Mouse (Mus musculus) cerebellum, adult 2 months (tissue): Measurements from ENCODE around the gene 4930451I11Rik. TPM values are rescaled to one million over a fixed set of nuclear protein-coding genes. Genes with fewer than 3 reads are reported as not detected.

Experiments
- DNase-seq, 2 experiments: peaks; one replicate each; pipeline ENCODE4 v3.0.0; 2021
- H3K27ac ChIP-seq: fragments of 200-500 bp; 2 replicates; pipeline ENCODE4 v1.5.1; 2012; ENCODE audit warnings: low read length, control low read depth, inconsistent platforms; ENCODE audit not compliant: insufficient read depth
- H3K27me3 ChIP-seq: fragments of 200-500 bp; 2 replicates; pipeline ENCODE4 v1.6.1; 2012; ENCODE audit warnings: inconsistent platforms, mild to moderate bottlenecking, low read length, moderate library complexity; ENCODE audit not compliant: control insufficient read depth, insufficient read depth
- H3K4me1 ChIP-seq: fragments of 200-500 bp; 2 replicates; pipeline ENCODE4 v1.6.1; 2011; ENCODE audit warnings: low read length; ENCODE audit not compliant: control insufficient read depth, insufficient read depth
- H3K4me3 ChIP-seq: fragments of 200-500 bp; replicated peaks from 2 replicates; pipeline ENCODE3; 2011; ENCODE audit warnings: mild to moderate bottlenecking, low read depth, low read length, control low read depth; ENCODE audit not compliant: insufficient read depth
- CTCF ChIP-seq: fragments of 200-500 bp; IDR thresholded peaks from 2 replicates; pipeline ENCODE4 v1.5.1; 2011; ENCODE audit warnings: low read depth, mild to moderate bottlenecking, control low read depth, low read length, moderate library complexity, borderline replicate concordance; ENCODE audit not compliant: insufficient read depth
- POLR2A ChIP-seq: fragments of 200-500 bp; IDR thresholded peaks from 2 replicates; pipeline ENCODE4 v1.6.1; 2011; ENCODE audit warnings: low read length, control low read depth, borderline replicate concordance; ENCODE audit not compliant: insufficient read depth
- whole genome bisulfite sequencing: fragments of 180-500 bp; shearing (Covaris S2); methylation state at CpG from one replicate; pipeline ENCODE4 v1.1.7; 2018; 5-methylcytosine and 5-hydroxymethylcytosine counted together
- polyA plus RNA-seq: library from polyadenylated mRNA; depleted of rRNA; stranded (reverse); fragments of >200 nt; gene quantifications from 2 replicates; pipeline ENCODE4 v1.2.3, GENCODE M21; 2012

The 4930451I11Rik gene
- polyA plus RNA-seq, 1 experiment, result not detected

DNA sequence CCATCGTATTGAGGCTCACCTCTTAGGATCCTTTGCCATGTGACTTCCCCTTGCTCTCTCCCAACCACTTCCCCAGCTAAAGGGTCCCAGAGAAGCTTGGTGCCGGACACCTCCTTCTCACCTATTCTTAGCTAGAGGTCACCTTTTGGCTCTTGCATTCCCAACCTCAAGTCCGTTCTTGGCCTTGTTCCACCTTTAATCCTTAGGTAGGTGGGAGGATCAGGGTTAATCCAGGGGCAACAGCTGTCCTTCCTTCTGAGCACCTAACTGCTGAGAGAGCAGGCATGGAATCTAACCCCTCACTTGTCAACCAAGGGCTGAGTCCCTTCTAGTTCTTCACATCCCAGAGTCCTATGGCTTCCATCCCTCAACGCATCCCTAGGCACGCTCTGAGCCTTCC, 5.5 kb downstream of the 4930451I11Rik start:
- 47% methylated on average over 5 of the region's 5 CpGs for WGBS
- DNase-seq, result no peak
- TF ChIP-seq POLR2A (no peak), CTCF (no peak)
- H3K27me3 ChIP-seq, result no peaks in the 10 kb centered on the region
- H3K4me3 ChIP-seq, result peak overlapping the region; percentile 8
- H3K4me1 ChIP-seq, result peaks cover 35% of the 10 kb centered on the region
- H3K27ac ChIP-seq, result peak overlapping the region; percentile 32; the same call in 1 of the 2 replicates

DNA sequence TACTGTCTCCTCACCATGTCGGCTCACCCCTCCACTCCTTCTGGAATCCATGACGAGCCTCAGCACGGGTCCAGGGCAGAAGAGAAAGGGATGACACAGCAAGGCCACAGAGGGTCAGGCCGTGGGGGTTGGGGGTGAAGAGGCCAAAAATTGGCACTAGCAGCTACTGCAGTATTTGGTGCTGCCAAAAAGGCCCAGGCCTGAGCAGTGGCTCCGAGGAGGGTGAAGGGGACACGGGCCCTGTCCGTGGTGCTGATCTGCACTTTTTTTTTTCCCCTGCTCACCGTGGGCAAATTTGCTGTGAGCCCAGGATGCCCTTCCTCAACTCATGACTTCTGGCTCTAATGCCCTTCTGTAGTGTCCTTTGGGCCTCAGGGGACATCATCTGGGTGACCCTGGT, 6.0 kb downstream of the 4930451I11Rik start:
- TF ChIP-seq CTCF, result no peak
- TF ChIP-seq POLR2A, result no peak
- 6% methylated on average over 8 of the region's 8 CpGs for WGBS
- DNase-seq, result no peak
- Histone ChIP-seq H3K4me1 (peaks cover 35% of the 10 kb centered on the region), H3K4me3 (peak overlapping the region; percentile 41), H3K27ac (0 out of 2 replicates have a peak overlapping the region, but pooled peaks have one; percentile 32), H3K27me3 (no peaks in the 10 kb centered on the region)

DNA sequence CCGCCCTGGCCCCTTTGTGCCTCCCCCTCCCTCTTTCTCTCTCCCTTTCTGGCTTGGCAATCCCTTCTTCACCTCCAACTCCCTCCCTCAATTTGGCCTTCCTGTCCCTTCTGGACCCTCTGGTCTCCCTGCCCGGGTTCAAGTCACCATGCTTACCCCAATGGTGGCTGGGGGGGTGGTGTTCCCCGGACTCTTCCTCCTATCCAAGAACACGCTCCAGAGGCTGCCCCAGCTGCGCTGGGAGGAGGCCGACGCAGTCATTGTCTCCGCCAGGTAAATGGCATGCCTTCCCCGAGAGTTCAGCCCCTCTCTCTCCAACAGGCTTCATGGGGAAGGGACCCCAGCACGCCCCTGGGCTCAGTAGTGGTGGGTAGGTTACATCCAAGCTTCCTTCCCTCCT, 7.5 kb downstream of the 4930451I11Rik start:
- TF ChIP-seq CTCF (no peak), POLR2A (no peak)
- WGBS, result 3% methylated on average over 10 of the region's 10 CpGs
- DNase-seq, result peak in 1 of 2 experiments; percentile 62
- Histone ChIP-seq H3K4me3 (peak overlapping the region; percentile 66), H3K4me1 (peaks cover 35% of the 10 kb centered on the region), H3K27ac (peak overlapping the region; percentile 20), H3K27me3 (no peaks in the 10 kb centered on the region)

GRCm38 (mm10) chr7:126823202-126823711, 8.2 kb downstream of the 4930451I11Rik start:
- Histone ChIP-seq H3K4me1 (peaks cover 33% of the 10 kb centered on the region), H3K27me3 (no peaks in the 10 kb centered on the region), H3K27ac (peak overlapping the region; percentile 91), H3K4me3 (peak overlapping the region; percentile 66)
- 0% methylated on average over 8 of the region's 19 CpGs for WGBS
- TF ChIP-seq CTCF (no peak), POLR2A (peak; percentile 61; the same call in 1 of the 2 replicates)
- peak; percentile 69 to 71 for DNase-seq

DNA sequence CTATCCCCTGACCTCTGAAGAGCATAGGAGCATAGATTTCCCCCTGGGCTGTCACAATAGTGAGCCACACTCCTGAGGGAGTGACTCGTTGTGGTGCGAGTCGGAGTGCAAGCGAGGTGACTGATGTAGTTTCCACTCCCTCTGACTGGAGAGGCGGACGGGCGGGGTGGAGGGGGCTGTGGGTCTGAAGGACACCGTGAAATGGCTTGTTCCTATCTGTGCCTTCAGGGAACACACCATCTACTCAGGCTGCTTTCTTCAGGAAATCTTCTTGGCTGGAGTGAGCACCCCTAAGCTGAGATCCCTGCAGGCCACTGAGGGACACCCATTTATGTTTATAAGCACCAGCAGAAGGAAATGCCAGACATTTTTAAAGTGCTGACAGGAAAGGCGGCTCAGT, 8.7 kb downstream of the 4930451I11Rik start:
- TF ChIP-seq CTCF, result no peak
- TF ChIP-seq POLR2A, result peak; percentile 42; the same call in 1 of the 2 replicates
- WGBS, result 5% methylated on average over 9 of the region's 9 CpGs
- Histone ChIP-seq H3K4me1 (peaks cover 33% of the 10 kb centered on the region), H3K27ac (peak overlapping the region; percentile 91), H3K27me3 (no peaks in the 10 kb centered on the region), H3K4me3 (peak overlapping the region; percentile 66)
- DNase-seq, result peak; percentile 64 to 67

DNA sequence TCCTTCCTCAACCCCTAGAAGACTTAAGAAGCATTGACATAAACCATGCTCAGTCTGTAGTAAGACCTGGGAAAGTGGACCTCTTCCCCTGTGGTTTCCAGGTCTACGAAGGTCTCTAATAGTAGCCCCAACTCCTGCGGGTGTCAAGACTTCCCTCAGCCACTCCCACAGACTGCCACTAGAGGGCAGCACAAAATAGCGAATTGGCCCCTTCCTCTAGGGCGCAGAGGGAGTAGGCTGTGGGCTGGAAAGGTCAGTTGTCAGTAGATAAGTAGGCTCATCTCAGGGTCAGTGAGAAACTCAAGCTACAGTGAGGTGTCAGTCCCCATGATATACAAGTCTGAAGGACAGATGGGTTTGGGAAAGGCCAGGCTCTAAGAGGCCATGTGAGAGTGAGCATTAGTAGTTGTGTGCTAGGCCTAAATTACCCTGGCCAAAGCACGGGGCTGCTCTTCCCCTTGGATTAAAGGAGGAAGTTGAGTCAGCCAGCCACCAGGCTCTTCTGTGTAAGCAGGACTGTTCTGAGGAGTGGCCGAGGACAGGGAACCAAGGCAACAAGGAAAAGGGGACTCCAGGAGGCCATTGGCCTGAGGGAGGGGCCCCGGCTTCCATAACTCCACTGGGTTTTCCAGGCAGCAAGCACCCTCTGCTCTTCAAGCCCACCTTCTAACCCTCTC, 9.5 kb downstream of the 4930451I11Rik start:
- H3K4me1 ChIP-seq, result peaks cover 28% of the 10 kb centered on the region
- no peaks in the 10 kb centered on the region for H3K27me3 ChIP-seq
- H3K4me3 ChIP-seq, result peak overlapping the region; percentile 66
- peak; percentile 86 to 93 for DNase-seq
- H3K27ac ChIP-seq, result peak overlapping the region; percentile 91
- TF ChIP-seq CTCF (peak; percentile 95), POLR2A (peak; percentile 39; the same call in 1 of the 2 replicates)
- WGBS, result 10% methylated on average over 7 of the region's 7 CpGs

- TF ChIP-seq POLR2A, result no peak
- DNase-seq, result no peak
- no peaks in the 10 kb centered on the region for H3K27me3 ChIP-seq
- peaks cover 7% of the 10 kb centered on the region; the same call in 1 of the 2 replicates for H3K4me1 ChIP-seq
- H3K27ac ChIP-seq, result no peak overlapping the region
- WGBS, result 35% methylated on average over 1 of the region's 1 CpGs
- no peak overlapping the region for H3K4me3 ChIP-seq
Measured at GRCm38 (mm10) chr7:126818818-126819217, 12.6 kb downstream of the 4930451I11Rik start.

GRCm38 (mm10) chr7:126817595-126817994, 13.8 kb downstream of the 4930451I11Rik start:
- DNase-seq, result no peak
- no peaks in the 10 kb centered on the region for H3K27me3 ChIP-seq
- H3K27ac ChIP-seq, result no peak overlapping the region
- H3K4me3 ChIP-seq, result no peak overlapping the region
- TF ChIP-seq CTCF, result no peak
- no peak for TF ChIP-seq POLR2A
- H3K4me1 ChIP-seq, result peaks cover 7% of the 10 kb centered on the region; the same call in 1 of the 2 replicates
- WGBS, result 87% methylated on average over 7 of the region's 7 CpGs
